Mouse (Mus musculus): ENCODE results near the gene Sprr1b.
"Not testable (repeated sequence)": the region's sequence is repeated elsewhere in the genome, so short reads cannot be mapped to it uniquely, and the experiment has no call there.

Sprr1b gene

GRCm38 (mm10) chr3:92438689-92439088 lies at the start of gene Sprr1b:
Sprr1b (minus strand) TSS chr3:92438789.
- DNase-seq (ENCODE audit: low spot score), result no peak

- DNase-seq (ENCODE audit: low spot score), result no peak
Observed at GRCm38 (mm10) chr3:92486307-92486706, 47.7 kb upstream of the Sprr1b start.

- DNase-seq (ENCODE audit: low spot score), result no peak
Observed at GRCm38 (mm10) chr3:92485863-92486262, 47.3 kb upstream of the Sprr1b start, which contains the start of gene Sprr1a. Sprr1a (minus strand) TSS chr3:92485895.

- not testable (repeated sequence) for DNase-seq (ENCODE audit: low spot score)
Observed at GRCm38 (mm10) chr3:92481249-92481648, 42.7 kb upstream of the Sprr1b start.

GRCm38 (mm10) chr3:92470111-92470510 lies 31.5 kb upstream of the Sprr1b start:
- DNase-seq (ENCODE audit: low spot score), result no peak

- DNase-seq (ENCODE audit: low spot score), result no peak
Observed at GRCm38 (mm10) chr3:92467424-92467823, 28.8 kb upstream of the Sprr1b start.

GRCm38 (mm10) chr3:92466576-92466975 lies 28.0 kb upstream of the Sprr1b start:
- DNase-seq (ENCODE audit: low spot score), result no peak

- DNase-seq (ENCODE audit: low spot score), result no peak
Observed at GRCm38 (mm10) chr3:92458620-92459019, 20.0 kb upstream of the Sprr1b start, which contains the start of gene Sprr3. Sprr3 (minus strand) TSS chr3:92458720.

GRCm38 (mm10) chr3:92455151-92455550 lies 16.6 kb upstream of the Sprr1b start:
- no peak for DNase-seq (ENCODE audit: low spot score)

- DNase-seq (ENCODE audit: low spot score), result no peak
Observed at GRCm38 (mm10) chr3:92440177-92440576, 1.6 kb upstream of the Sprr1b start.

- no peak for DNase-seq (ENCODE audit: low spot score)
Observed at GRCm38 (mm10) chr3:92432282-92432681, 6.3 kb downstream of the Sprr1b start, which contains the start of gene Sprr2k. Sprr2k (plus strand) TSS chr3:92432582.

GRCm38 (mm10) chr3:92429323-92429722 lies 9.3 kb downstream of the Sprr1b start, which contains the start of gene Gm9774:
Gm9774 (minus strand) TSS chr3:92429423.
- DNase-seq (ENCODE audit: low spot score), result no peak

GRCm38 (mm10) chr3:92417782-92418181 lies 20.8 kb downstream of the Sprr1b start, which contains the start of gene Sprr2j-ps:
Sprr2j-ps (plus strand) TSS chr3:92418082.
- no peak for DNase-seq (ENCODE audit: low spot score)

GRCm38 (mm10) chr3:92407691-92408090 lies 30.9 kb downstream of the Sprr1b start, which contains the start of gene Sprr2i:
Sprr2i (plus strand) TSS chr3:92407991.
- DNase-seq (ENCODE audit: low spot score), result no peak

GRCm38 (mm10) chr3:92394301-92394700 lies 44.3 kb downstream of the Sprr1b start:
- DNase-seq (ENCODE audit: low spot score), result no peak

Measured in spleen, adult 12 weeks (tissue).